Mouse (Mus musculus): ENCODE data around the gene 1300017J02Rik. TPM values are rescaled to one million over a fixed set of nuclear protein-coding genes. Genes with fewer than 3 reads are reported as not detected.

Gene 1300017J02Rik
- polyA plus RNA-seq (2012) = 3.3 and 4.2 TPM in 2 replicates

DNA sequence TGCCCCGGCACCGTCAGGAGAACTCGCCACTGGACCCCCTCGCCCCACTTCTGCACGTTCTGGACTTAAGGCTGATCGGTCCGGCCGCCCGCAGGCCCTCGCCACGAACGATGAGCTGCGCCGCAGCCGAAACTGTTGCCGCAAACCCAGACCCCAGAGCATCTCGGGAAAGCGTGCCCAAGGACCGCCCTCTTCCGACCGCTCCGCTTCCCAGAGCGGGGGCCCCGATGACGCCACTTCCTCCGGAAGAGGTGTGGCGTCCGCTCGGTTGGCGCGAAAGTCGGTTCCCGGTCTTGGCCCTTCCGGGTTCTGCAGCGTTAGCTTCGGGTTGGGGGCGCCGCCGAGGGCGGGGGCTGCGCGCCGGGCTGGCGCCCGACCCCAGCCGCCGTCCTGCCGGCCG lies at the start of gene 1300017J02Rik, which contains the start of gene Topbp1:
TSS of gene 1300017J02Rik (minus strand) at position 156 of the 400 bp plus-strand sequence.
TSS of gene Topbp1 (plus strand) at position 289 of the 400 bp plus-strand sequence.
- TF ChIP-seq GATA1 (IDR thresholded peaks at IDR 0.05; ENCODE audit: low read length) = no peak

DNA sequence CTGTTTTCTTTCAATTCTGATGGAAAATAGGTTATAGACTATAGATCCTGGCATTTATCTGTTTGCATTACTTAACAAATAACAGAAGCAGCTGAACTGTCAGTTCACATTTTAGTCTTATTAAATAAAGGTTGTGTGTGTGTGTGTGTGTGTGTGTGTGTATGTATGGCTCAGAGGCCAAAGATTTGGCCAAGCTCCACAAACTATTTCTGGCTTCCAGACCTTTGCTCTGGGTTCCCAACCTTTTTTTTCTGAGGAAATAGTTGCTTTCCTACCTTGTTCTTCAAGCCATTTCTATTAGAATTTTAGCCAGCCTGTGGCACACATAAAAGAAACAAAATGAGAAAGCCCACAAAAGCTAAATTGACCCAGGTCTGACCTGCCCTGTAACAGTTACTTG lies 43.9 kb upstream of the 1300017J02Rik start:
- TF ChIP-seq GATA1 (IDR thresholded peaks at IDR 0.05; ENCODE audit: low read length) = no peak

DNA sequence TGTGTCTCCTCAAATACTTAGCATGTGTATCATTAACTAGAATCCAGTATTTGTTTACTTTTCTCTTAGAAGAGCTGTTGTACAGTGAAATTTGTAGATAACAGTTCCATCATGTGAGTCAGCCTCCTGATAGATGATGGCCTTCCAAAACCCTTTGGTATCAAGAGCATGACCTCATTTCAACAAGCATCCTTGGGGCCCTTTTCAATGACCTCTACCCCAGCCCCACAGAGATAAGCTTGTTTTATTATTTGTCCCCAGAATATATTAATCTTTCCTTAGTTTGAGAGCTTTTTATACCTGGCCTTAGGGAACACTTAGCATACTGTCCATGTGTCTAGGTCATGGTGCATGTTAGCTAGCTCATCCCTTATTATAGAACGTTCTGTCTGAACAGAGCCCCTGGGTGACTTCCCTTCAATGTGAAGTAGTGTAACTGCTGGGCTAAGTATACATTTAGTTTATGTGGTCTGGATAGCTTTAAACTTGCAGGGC lies 43.2 kb upstream of the 1300017J02Rik start:
- no peak for TF ChIP-seq GATA1 (IDR thresholded peaks at IDR 0.05; ENCODE audit: low read length)

DNA sequence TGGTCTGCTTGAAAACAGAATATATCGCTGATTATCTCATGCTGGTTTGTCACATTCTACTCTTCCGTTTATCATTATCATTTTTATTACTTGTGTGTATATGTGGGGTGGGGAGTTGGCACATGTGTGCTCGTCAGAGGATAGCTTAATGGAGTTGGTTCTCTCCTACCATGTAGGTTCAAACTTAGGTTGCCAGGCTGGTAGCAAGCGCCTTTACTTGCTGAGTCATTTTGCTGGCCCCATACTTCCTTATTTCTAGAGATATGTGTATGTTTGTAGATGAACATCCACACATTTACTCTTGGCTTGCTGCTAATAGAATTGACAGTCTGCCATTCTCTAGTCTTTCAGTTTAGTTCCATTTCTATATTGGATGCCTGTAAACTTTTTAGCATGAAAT lies 42.2 kb upstream of the 1300017J02Rik start:
- TF ChIP-seq GATA1 (IDR thresholded peaks at IDR 0.05; ENCODE audit: low read length) = no peak

DNA sequence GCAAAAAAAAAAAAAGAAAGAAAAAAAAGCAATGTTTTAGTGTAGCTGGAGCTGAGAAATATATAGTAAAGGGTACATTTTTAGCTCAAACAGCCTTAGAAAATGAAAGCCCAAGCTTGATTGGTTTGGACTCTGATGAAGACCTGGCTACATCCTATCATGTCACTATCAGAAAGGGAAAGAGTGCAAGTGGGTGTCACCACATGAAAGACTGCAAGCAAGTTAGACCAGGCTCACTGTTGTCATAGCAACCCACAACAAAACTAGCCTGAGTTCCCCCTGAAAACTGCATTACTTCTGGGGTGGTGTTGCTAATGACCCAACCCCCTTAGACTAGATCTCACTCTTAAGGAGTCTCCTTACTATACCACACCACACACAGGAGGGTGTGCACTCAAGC lies 32.0 kb upstream of the 1300017J02Rik start:
- TF ChIP-seq GATA1 (IDR thresholded peaks at IDR 0.05; ENCODE audit: low read length) = no peak

DNA sequence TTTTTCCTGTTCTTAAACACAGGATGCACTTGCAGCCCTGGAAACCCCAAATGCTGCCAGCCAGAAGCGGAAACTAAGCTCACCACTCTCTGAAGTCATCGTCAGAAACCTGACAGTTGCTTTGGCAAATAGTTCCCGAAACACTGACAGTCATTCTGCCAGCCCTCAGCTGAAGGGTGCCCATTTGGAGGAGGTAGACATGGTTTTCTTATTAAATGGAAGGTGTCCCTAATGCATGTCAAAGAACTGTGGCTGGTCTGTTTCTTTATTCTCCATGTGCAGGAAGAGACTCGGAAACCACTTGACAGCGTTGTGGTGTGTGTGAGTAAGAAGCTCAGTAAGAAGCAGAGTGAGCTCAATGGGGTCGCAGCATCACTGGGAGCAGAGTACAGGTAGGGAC lies 27.8 kb upstream of the 1300017J02Rik start:
- TF ChIP-seq GATA1 (IDR thresholded peaks at IDR 0.05; ENCODE audit: low read length) = no peak

DNA sequence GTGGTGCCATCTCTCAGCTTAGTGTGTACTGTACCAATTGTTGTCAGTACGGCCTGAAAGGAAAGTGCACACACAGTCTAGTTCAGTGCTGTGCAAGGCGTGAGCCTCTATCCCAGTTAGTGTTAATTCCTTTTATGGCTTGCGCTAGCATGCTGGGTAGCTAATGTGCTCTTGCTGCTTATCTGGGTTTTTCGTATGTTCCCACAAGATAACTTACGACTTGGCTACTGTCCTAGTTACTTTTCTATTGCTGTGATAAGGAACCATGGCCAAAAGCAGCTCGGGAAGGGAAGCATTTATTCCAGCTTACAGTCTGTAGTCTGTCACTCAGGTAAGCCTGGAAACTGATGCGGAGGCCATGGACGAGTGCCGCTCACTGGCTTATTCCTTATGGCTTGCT lies 21.6 kb upstream of the 1300017J02Rik start:
- TF ChIP-seq GATA1 (IDR thresholded peaks at IDR 0.05; ENCODE audit: low read length) = peak; percentile 93

DNA sequence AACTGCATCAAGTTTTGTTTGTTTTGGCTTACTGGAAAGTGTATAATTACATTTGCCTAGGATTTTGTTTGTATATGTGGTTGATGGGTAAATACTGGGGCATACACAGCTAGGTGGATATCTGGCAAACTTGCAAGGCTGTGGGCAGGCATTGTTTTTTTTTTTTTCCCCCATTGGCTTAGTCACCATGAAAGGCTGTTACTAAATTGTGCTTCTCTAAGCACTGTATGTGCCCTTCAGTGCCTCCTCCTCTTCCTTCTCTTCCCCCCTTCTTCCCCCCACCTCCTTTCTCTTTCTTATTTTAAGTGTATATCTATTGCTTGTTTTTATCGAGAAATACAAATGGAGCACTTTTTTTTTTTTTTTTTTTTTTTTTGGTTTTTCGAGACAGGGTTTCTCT lies 19.8 kb upstream of the 1300017J02Rik start:
- TF ChIP-seq GATA1 (IDR thresholded peaks at IDR 0.05; ENCODE audit: low read length) = no peak

DNA sequence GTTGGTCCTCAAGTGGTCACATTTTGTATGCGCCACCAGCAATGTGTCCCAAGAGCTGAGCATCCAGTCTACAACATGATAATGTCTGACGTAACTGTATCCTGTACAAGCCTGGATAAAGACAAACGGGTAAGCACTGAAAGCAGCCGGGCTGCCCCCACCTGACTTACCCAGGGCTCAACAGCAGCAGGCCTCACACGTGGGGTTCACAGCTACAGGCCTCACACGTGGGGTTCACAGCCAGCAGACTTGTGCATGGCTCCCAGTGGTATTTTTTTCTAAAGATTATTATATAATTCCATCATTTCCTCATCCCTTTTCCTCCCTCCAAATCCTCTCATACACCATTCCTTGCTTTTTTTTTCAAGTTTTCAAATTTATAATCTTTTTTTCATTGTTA lies 5.0 kb upstream of the 1300017J02Rik start:
- no peak for TF ChIP-seq GATA1 (IDR thresholded peaks at IDR 0.05; ENCODE audit: low read length)

DNA sequence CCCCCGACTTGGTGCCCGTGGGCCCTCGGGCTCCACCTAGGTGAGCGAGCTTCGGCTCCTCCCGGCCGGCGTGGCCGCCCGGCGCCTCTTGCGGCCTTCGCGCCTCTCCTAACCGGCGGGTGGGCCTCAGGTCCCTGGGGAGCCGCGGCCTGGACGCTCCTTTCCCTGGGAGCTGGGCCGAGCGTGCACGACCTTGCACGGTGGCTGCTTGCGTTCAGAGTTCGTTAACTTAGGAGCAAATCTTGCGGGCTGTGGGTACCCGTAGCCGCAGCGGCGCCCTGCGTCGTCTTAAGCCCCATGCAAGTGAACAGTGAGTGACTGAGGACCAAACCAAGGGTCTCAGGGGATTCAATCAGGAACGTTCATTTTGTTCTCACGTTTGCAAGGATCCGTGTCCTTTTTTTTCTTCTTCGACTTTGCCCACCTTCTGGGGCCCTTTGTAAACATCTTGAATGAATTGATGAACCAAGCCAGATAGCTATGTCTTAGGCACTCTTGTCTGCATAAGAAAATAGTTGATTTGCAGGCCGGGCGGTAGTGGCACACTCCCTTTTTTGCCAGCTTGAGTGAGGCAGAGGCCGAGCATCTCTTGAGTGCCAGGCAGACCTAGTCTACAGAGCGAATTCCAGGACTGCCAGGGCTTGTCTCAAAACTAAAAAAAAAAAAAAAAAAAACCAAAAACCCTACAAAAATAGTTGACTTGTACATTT lies 605 bp upstream of the 1300017J02Rik start:
- no peak for TF ChIP-seq GATA1 (IDR thresholded peaks at IDR 0.05; ENCODE audit: low read length)

DNA sequence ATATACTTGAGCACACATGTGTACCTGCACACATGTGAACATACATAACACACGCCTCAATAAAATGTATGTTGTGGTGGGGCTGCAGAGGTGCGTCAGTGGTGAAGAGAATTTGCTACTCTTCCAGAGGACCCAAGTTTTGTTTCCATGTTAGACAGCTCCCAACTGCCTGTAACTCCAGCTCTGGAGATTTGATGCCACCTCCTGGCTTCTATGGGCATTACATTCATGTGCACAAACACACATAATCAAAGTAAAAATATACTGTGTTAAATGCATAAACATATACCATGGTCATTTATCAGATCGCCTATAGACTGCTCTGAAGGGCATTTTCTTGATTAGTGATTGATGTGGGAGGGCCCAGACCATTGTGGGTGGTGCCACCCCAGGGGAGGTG lies 2.2 kb downstream of the 1300017J02Rik start:
- TF ChIP-seq GATA1 (IDR thresholded peaks at IDR 0.05; ENCODE audit: low read length) = no peak

DNA sequence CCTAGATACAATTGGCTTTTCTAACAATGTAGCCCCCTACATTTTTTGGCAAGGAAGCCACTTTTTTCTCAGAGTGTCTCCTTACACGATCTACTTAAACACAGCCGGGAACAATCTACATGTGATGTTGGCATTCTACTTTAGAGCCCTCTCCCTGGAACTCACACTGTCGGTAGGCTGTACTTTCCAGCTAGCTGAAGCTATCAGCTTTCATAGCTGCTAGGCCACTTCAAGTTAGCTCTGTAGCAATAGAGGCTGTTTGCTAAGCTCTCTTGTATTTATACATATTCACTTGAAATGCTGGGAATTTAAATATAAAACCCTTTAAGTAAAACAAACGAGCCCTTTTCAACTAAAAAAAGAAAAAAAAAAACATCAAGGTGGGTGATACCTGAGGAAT lies 2.6 kb downstream of the 1300017J02Rik start:
- no peak for TF ChIP-seq GATA1 (IDR thresholded peaks at IDR 0.05; ENCODE audit: low read length)

DNA sequence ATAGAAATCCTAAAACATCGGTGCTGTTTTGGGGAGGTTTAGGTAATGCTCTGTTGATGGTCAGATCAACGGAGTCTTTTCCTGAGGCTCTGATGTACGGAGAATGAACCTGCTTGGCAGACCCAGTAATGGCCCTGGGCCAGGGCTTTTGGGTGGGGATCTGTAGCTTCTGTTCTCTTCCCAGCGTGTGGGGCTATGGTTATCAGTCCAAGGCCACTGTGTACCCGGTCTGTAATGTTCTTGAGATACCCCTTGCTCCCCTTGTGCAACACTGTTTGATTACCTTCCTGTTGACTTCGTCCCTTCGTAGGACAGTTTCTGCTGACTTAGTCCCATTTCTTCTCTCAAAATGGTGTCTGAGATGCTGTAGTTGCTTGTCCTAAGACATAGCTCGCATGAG lies 3.8 kb downstream of the 1300017J02Rik start:
- no peak for TF ChIP-seq GATA1 (IDR thresholded peaks at IDR 0.05; ENCODE audit: low read length)

DNA sequence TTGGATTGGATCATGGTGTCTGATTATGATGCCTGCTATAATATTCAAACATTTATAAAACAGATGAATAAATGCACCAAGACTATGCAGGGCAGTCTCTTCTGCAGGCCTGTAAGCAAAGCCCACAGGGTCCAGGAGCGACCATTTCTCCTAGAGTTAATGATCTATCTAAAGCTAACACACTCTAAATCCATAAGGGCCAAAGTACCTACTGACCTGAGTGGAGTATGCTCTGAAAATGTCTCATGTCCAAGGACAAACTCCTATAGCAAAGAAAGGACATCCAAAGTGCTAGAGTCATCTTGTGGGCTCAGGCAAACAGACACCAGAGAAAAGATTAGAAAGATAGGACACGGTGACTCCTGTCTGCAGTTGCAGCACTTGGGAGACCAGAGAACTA lies 10.4 kb downstream of the 1300017J02Rik start:
- no peak for TF ChIP-seq GATA1 (IDR thresholded peaks at IDR 0.05; ENCODE audit: low read length)

DNA sequence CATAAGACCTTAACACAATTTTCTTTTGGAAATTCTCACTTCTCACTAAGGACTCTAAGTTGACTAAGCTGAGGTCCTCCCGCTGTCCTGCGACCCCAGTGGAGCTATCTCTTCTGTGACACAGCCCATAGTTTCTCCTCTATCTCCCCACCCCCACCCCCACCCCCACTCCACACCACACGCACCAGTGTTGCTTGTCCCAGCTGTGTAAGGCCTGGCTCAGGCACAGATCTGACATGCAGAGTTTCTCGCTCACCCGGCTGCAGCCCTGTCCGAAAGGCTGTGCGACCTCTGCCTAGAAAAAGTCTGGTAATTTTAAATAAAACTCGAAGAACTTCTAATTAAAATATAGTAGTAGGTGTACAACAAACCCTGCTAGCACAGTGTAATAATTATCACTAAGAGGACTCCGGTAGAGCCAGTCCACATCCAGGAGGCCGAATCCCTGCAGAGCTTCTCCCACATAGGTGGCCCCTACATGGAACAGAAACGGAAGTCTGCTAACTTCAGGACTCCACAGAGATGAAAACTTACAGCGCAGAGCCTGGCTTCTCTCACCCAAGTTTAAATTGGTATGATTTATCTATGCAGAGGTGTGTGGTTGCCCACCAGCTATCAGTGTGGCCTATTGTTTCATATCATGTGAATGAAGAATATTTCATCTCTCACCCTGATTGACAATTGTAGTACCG lies 16.2 kb downstream of the 1300017J02Rik start:
- TF ChIP-seq GATA1 (IDR thresholded peaks at IDR 0.05; ENCODE audit: low read length) = no peak

DNA sequence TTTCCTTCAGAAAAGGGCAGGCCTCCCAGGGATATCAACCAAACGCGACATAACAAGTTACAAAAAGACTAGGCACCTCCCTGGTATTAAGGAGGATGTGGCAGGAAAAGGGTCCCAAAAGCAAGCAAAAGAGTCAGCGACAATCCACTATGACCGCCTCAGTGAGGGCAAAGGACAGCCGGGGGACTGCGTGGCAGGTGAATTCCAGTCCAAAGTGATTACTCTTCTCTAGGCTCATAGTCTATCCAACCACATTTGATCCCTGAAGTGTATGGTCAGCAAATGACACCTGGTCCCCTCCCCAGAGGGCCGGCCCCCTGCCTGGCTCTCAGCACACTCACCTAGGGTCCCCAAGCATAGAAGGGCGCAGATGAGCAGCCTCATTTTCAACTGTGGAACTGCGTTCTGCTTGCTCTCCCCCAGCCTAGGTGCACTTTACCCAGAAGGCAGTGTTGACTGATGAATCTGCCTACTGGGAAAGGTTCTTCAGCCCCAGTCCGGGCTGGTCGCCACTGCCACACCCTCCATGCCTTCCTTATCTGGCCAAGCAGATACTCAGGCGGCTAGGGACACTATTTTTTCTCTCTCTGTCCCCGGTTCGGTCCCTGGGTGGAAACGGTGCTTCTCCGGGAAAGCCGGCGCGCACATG lies 16.9 kb downstream of the 1300017J02Rik start:
- no peak for TF ChIP-seq GATA1 (IDR thresholded peaks at IDR 0.05; ENCODE audit: low read length)

All from G1E-ER4 (cell line).